Mouse (Mus musculus) spleen, adult 2 months (tissue): ENCODE data around the gene Fubp1.

Experiments used
- CTCF ChIP-seq: fragments of 200-500 bp; IDR thresholded peaks from 2 replicates; pipeline ENCODE4 v1.5.1; 2011; ENCODE audit warnings: mild to moderate bottlenecking, inconsistent platforms; ENCODE audit not compliant: insufficient read depth, insufficient read length, insufficient replicate concordance; ENCODE audit errors: extremely low read depth
- POLR2A ChIP-seq: fragments of 200-500 bp; IDR thresholded peaks from 2 replicates; pipeline ENCODE4 v1.6.1; 2011; ENCODE audit warnings: low read depth, low read length, inconsistent platforms

DNA sequence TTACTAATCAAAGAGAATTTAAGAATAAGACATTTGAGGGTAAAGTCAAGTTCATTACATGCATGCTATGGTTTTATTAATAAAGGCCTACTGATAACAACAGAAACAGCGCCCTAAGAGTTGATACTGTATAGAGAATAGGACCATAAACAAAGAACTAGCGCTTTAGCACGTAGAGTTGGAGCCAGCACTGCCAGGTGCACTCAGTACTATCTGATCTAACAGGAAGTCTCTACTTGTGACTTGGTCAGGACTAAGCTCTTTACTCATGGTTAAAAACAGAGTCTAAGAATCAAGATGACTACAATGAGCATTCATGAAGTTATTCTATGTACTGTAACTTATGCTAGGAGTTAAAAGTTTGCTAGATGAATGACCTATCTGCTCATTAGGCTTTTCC lies 5.6 kb upstream of the Fubp1 start:
- TF ChIP-seq POLR2A (no peak), CTCF (no peak)
